Mouse (Mus musculus) limb, embryonic 14.5 days (tissue): Measurements from ENCODE around the gene Scn5a. TPM values are rescaled to one million over a fixed set of nuclear protein-coding genes. Genes with fewer than 3 reads are reported as not detected.
A peak's percentile ranks its signal among the peaks of the same experiment; 100 is the strongest.

ENCODE experiments used
- ATAC-seq: fragments of 200-750 bp; cut with Nextera tagmentation; 2 replicates; pipeline ENCODE4 v1.8.0; 2017; ENCODE audit warnings: low read depth, moderate number of reproducible peaks, moderate TSS enrichment; ENCODE audit not compliant: low FRiP score
- DNase-seq: peaks from one replicate; pipeline ENCODE4 v3.0.0-alpha.2; 2015; ENCODE audit warnings: low spot score
- H3K27ac ChIP-seq: fragments of 300-500 bp; sonication (generic); replicated peaks from 2 replicates; pipeline ENCODE4 v1.5.1; 2014; ENCODE audit warnings: low read depth, mild to moderate bottlenecking, low read length, moderate library complexity, mixed read lengths
- H3K27me3 ChIP-seq: fragments of 300-500 bp; sonication (generic); 2 replicates; pipeline ENCODE4 v1.6.1; 2014; ENCODE audit warnings: low read length, mixed read lengths; ENCODE audit not compliant: control insufficient read depth, insufficient read depth
- H3K36me3 ChIP-seq: fragments of 300-500 bp; sonication (generic); 2 replicates; pipeline ENCODE4 v1.6.1; 2014; ENCODE audit warnings: mild to moderate bottlenecking, low read length, moderate library complexity, mixed read lengths; ENCODE audit not compliant: control insufficient read depth, insufficient read depth
- H3K4me1 ChIP-seq: fragments of 300-500 bp; sonication (generic); 2 replicates; pipeline ENCODE4 v1.6.1; 2014; ENCODE audit warnings: antibody characterized with exemption, low read length, mixed read lengths; ENCODE audit not compliant: control insufficient read depth, insufficient read depth
- H3K4me2 ChIP-seq: fragments of 300-500 bp; sonication (generic); replicated peaks from 2 replicates; pipeline ENCODE4 v1.6.1; 2014; ENCODE audit warnings: low read depth, mild to moderate bottlenecking, low read length, moderate library complexity; ENCODE audit not compliant: severe bottlenecking
- H3K4me3 ChIP-seq: fragments of 300-500 bp; sonication (generic); replicated peaks from 2 replicates; pipeline ENCODE4 v1.5.1; 2014; ENCODE audit warnings: low read length
- H3K9ac ChIP-seq: fragments of 300-500 bp; sonication (generic); 2 replicates; pipeline ENCODE4 v1.6.1; 2014; ENCODE audit warnings: mild to moderate bottlenecking, low read depth, low read length, moderate library complexity; ENCODE audit not compliant: severe bottlenecking
- H3K9me3 ChIP-seq: fragments of 300-500 bp; sonication (generic); 2 replicates; pipeline ENCODE4 v1.6.1; 2016; ENCODE audit warnings: low read length; ENCODE audit not compliant: control insufficient read depth
- POLR2A ChIP-seq: fragments of 200-500 bp; IDR thresholded peaks from 2 replicates; pipeline ENCODE4 v1.8.0; 2012; ENCODE audit warnings: inconsistent platforms, mild to moderate bottlenecking, moderate library complexity, borderline replicate concordance; ENCODE audit not compliant: insufficient read depth, insufficient read length; ENCODE audit errors: extremely low read depth
- WGBS: fragments of 180-500 bp; shearing (Covaris S2); extraction: QIAGEN DNeasy Blood & Tissue Kit; methylation state at CpG from one replicate; pipeline ENCODE4 v1.1.7; 2014; 5-methylcytosine and 5-hydroxymethylcytosine counted together
- polyA plus RNA-seq, 2 experiments: library from polyadenylated mRNA; depleted of rRNA in 1 of 2; stranded (reverse) in 1 of 2; unstranded in 1 of 2; fragments of >200 nt; fragmentation: Nextera tagmentation in 1 of 2; extraction: Ambion mirVana in 1 of 2; gene quantifications; 2 replicates each; pipeline versions ENCODE4 v1.2.1 to v1.2.3; 2012 to 2014

Gene Scn5a
- polyA plus RNA-seq (2012; rRNA removed) (0.35 and 0.42 TPM in 2 replicates), polyA plus RNA-seq (2014; fragmentation: Nextera tagmentation; extraction: Ambion mirVana) (0.10 and 0.17 TPM in 2 replicates)

DNA sequence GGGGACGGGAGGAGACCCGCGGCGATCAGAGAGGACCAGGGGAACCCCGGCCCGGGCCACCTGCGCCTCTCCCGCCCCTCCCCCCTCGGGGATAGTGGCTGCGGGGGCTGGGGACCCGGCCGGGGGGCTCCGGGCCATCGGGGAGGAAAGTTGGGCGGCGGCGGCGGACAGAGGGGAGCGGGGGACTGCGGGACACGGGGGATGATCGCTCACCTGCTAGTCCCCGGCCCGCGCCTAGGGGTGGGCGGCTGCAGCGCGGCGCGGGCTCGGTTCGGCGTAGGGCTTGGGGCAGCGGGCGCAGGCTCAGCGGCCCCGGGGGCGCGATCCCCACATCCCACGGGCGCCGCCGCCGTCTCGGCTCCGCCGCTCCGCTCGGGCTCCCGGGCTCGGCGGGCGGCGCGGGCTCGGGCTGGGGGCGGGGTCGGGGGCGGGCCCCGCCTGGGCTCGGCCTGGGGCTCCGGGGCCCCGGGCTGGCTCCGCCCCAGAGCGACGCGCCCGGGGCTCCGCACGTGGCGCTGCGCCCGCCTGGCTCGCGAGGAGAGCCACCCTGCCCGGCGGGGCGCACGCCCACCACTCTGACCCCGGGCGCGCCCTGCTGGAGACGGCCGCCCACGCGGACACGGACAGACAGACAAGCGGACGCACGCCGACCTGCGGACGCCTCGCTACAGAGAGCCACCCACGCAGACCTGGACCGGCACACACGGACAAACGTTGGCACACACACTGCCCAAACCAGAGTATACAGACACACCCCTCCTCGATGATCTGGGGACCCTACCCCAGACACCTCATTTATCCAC, at the start of gene Scn5a:
Gene Scn5a (minus strand): TSS at position 381 of the 803 bp plus-strand sequence.
- peak within 1 kb of the TSS; percentile 96 for H3K4me2 ChIP-seq
- H3K36me3 ChIP-seq, result no peaks in the 10 kb centered on the region
- DNase-seq (no peak), ATAC-seq (peak; percentile 57; the same call in 1 of the 2 replicates)
- peaks cover 62% of the 10 kb centered on the region for H3K27me3 ChIP-seq
- WGBS, result 3% methylated on average over 20 of the region's 99 CpGs
- H3K4me1 ChIP-seq, result 0 out of 2 replicates have a peak, but pooled peaks cover 4% of the 10 kb centered on the region
- H3K9me3 ChIP-seq, result no peaks in the 10 kb centered on the region
- no peak within 1 kb of the TSS for H3K27ac ChIP-seq
- no peak for TF ChIP-seq POLR2A
- peak within 1 kb of the TSS; percentile 55 for H3K9ac ChIP-seq
- peak within 1 kb of the TSS; percentile 52 for H3K4me3 ChIP-seq

DNA sequence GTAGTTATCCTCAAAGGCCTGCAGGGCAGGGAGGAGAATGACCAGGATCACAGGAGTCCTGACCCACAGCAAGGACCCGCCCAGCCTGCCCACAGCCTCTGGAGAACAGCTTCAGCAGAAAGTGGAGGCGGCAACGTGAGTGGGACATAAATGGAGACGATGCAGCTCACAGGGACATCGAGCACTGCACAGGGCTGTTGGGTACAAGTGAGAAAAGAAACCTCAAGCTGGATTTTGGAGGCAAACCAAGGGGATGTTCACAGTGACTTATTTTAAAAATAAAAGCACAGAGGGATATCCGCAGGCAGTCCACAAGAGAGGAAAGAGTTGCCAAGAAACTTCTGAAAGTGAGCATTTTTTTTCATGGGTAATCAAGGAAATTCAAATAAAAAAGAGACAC, 48.4 kb upstream of the Scn5a start:
- WGBS, result 79% methylated on average over 6 of the region's 6 CpGs
- no peak overlapping the region for H3K9ac ChIP-seq
- no peak for ATAC-seq

DNA sequence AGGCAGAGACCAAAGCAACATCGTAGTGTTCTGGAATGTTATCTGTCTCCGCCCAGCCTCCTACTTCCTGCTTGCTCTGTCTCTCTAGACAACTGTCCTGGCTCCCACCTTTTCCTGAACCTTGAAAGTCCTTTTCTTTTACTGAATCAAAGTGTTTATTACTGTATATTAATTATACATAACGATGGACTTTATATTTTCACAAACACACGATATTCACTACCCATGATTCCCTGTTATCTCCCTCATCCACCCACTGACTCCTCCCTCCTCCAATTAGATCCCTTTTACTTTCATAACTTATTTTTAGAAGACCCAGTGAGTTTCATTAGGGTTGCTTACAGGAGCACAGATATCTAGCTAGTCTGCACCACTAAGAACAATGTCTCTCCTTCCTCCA, 45.3 kb upstream of the Scn5a start:
- Histone ChIP-seq H3K9me3 (no peaks in the 10 kb centered on the region), H3K4me1 (no peaks in the 10 kb centered on the region), H3K4me3 (no peak overlapping the region), H3K4me2 (no peak overlapping the region), H3K27me3 (no peaks in the 10 kb centered on the region), H3K36me3 (no peaks in the 10 kb centered on the region), H3K27ac (no peak overlapping the region), H3K9ac (no peak overlapping the region)
- no peak for DNase-seq
- no peak for TF ChIP-seq POLR2A
- 83% methylated on average over 4 of the region's 4 CpGs for WGBS
- no peak for ATAC-seq

More for the DNA sequence above, 48.4 kb upstream of the Scn5a start:
- DNase-seq, result no peak
- Histone ChIP-seq H3K9me3 (no peaks in the 10 kb centered on the region), H3K27ac (no peak overlapping the region), H3K4me1 (no peaks in the 10 kb centered on the region), H3K36me3 (no peaks in the 10 kb centered on the region), H3K4me3 (no peak overlapping the region), H3K4me2 (no peak overlapping the region), H3K27me3 (no peaks in the 10 kb centered on the region)
- TF ChIP-seq POLR2A, result no peak

DNA sequence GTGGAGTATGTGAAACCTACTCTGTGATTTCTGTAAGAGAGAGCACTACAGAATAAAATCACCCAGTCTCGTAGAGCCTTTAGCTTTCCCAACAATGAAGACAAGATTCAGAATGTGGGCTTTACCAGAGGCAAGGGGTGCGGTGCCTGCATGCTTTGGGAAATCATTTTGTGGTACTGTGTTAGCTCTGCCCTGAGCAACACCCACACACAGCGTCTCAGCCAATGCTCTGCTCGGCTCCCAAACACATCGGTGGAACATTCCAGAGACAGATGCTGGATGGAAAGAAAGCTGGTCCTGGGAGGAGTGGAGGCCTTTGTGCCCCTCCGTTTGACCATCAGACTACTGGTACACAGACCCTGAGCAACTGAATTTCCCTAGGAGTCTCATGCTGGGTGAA, 36.0 kb upstream of the Scn5a start:
- WGBS, result 66% methylated on average over 6 of the region's 6 CpGs
- Histone ChIP-seq H3K4me1 (peaks cover 4% of the 10 kb centered on the region; the same call in 1 of the 2 replicates), H3K9me3 (no peaks in the 10 kb centered on the region), H3K9ac (no peak overlapping the region), H3K27me3 (no peaks in the 10 kb centered on the region), H3K4me2 (no peak overlapping the region), H3K27ac (no peak overlapping the region), H3K4me3 (no peak overlapping the region), H3K36me3 (no peaks in the 10 kb centered on the region)
- DNase-seq (no peak), ATAC-seq (no peak)
- no peak for TF ChIP-seq POLR2A

DNA sequence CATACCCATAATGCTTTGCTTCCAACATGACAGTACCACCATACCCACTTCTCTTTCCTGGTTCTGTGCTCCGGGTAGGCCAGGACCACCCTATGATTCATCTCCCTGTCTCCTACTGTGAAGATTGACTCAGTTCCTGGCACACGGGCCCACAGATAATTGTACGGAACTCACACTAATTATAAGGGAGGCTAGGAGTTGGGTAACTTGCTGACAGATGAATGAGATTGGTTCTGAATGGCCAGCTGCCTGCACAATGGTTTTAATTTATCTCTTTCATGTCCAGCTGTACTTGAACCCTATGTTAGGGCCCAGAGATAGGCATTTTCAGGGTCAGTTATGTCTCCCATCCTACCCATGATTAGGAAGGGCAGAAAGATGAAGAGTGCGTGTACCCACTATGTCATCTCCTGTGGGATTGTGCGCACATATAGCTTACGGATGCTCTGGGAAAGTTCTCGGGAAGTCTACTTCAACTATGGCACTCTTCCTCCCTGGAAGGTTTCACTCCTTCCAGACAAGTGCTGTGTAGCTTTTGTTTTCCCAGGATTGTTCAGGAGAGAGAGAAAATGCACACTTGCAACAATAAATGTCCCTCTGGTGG, 31.8 kb upstream of the Scn5a start:
- no peak overlapping the region for H3K4me2 ChIP-seq

More for the DNA sequence above, 31.8 kb upstream of the Scn5a start:
- Histone ChIP-seq H3K4me3 (no peak overlapping the region), H3K36me3 (no peaks in the 10 kb centered on the region), H3K9me3 (no peaks in the 10 kb centered on the region), H3K9ac (no peak overlapping the region), H3K27me3 (no peaks in the 10 kb centered on the region), H3K4me1 (peaks cover 4% of the 10 kb centered on the region; the same call in 1 of the 2 replicates), H3K27ac (no peak overlapping the region)
- WGBS, result 84% methylated on average over 7 of the region's 7 CpGs
- ATAC-seq (no peak), DNase-seq (no peak)
- no peak for TF ChIP-seq POLR2A
